Mouse (Mus musculus): ENCODE measurements around the gene Btbd35f29. TPM values are rescaled to one million over a fixed set of nuclear protein-coding genes. Genes with fewer than 3 reads are reported as not detected.

Btbd35f29 gene
- not detected for polyA plus RNA-seq (2012; fragmentation: generic; extraction: Trizol)

GRCm38 (mm10) chrX:31117374-31117773, at the start of gene Btbd35f29:
Btbd35f29 (plus strand) TSS chrX:31117674.

Other genes starting within 250 kb of the Btbd35f29 start
- not detected for gene Spin2f, start 136.2 kb downstream of the Btbd35f29 start, polyA plus RNA-seq (2012; fragmentation: generic; extraction: Trizol)
- gene Btbd35f26, start 218.8 kb downstream of the Btbd35f29 start, polyA plus RNA-seq (2012; fragmentation: generic; extraction: Trizol) = not detected